Mouse (Mus musculus): ENCODE results near the gene Sf3a2.
A peak's percentile ranks its signal among the peaks of the same experiment; 100 is the strongest.
"Not testable (repeated sequence)": the region's sequence is repeated elsewhere in the genome, so short reads cannot be mapped to it uniquely, and the experiment has no call there.

Sf3a2 gene

GRCm38 (mm10) chr10:80804916-80805315, 6.9 kb downstream of the Sf3a2 start, which contains the start of gene Amh:
Amh (plus strand) TSS chr10:80805243.
- no peak for DNase-seq (ENCODE audit: low spot score in 2 of 2)

DNA sequence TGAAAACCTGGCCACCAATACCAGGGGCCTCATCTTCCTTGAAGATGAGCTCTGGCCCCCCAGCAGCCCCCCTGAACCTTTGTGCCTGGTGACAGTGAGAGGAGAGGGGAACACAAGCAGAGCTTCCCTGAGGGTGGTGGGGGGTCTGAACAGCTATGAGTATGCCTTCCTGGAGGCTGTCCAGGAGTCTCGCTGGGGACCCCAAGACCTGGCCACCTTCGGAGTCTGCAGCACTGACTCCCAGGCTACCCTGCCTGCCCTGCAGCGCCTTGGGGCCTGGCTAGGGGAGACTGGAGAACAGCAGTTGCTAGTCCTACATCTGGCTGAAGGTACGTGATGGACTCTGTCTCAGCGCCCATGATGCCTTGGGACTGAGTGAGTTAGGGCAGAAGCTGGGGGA, 7.3 kb downstream of the Sf3a2 start:
- no peak for DNase-seq (ENCODE audit: low spot score in 2 of 2)

- DNase-seq (ENCODE audit: low spot score in 2 of 2) = peak; percentile 76
These were observed 7.9 kb downstream of the Sf3a2 start for GRCm38 (mm10) chr10:80805925-80806324.

GRCm38 (mm10) chr10:80806341-80807056, 8.5 kb downstream of the Sf3a2 start:
- no peak for DNase-seq (ENCODE audit: low spot score in 2 of 2)

DNA sequence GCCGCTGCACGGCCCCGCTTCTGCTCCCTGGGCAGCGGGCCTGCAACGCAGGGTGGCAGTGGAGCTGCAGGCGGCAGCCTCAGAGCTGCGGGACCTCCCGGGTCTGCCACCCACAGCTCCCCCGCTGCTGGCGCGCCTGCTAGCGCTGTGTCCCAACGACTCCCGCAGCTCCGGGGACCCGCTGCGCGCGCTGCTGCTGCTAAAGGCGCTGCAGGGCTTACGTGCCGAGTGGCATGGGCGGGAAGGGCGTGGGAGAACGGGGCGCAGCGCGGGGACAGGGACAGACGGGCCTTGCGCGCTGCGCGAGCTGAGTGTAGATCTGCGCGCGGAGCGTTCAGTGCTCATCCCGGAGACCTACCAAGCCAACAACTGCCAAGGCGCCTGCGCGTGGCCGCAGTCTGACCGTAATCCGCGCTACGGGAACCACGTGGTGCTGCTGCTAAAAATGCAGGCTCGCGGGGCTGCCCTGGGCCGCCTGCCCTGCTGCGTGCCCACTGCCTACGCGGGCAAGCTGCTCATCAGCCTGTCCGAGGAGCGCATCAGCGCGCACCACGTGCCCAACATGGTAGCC, 9.1 kb downstream of the Sf3a2 start:
- DNase-seq (ENCODE audit: low spot score in 2 of 2) = peak; percentile 89 to 92

- no peak for DNase-seq (ENCODE audit: low spot score in 2 of 2)
These were observed 10.3 kb downstream of the Sf3a2 start for GRCm38 (mm10) chr10:80808099-80808984.

GRCm38 (mm10) chr10:80808985-80809632, 11.1 kb downstream of the Sf3a2 start:
- DNase-seq (ENCODE audit: low spot score in 2 of 2) = peak; percentile 42 to 54

- DNase-seq (ENCODE audit: low spot score in 2 of 2) = no peak
These were observed 12.1 kb downstream of the Sf3a2 start for GRCm38 (mm10) chr10:80810084-80810483.

- no peak for DNase-seq (ENCODE audit: low spot score in 2 of 2)
These were observed 14.5 kb downstream of the Sf3a2 start for GRCm38 (mm10) chr10:80812391-80813041.

DNA sequence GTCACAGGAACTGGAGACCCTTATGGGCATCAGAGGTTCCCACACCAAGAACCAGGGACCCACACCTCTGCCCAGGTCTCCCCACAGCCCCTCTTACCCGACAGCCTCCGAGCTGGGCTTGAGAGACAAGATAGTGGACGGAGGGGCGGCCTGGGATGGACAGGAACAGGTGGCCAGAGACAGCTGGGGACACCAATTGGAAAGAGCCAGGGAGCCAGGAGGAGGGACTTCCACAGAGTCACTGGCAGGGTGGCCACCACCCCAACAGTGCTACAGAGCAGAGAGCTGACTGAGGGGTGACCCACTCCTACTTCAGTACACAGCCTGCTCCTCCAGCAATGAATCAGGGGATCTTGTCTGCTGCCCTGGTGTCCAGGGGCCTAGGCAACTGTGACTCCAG, 15.4 kb downstream of the Sf3a2 start, which contains the start of gene Jsrp1:
Gene Jsrp1, minus strand, starts transcription at position 133 of the 400 bp plus-strand sequence.
- no peak for DNase-seq (ENCODE audit: low spot score in 2 of 2)

DNA sequence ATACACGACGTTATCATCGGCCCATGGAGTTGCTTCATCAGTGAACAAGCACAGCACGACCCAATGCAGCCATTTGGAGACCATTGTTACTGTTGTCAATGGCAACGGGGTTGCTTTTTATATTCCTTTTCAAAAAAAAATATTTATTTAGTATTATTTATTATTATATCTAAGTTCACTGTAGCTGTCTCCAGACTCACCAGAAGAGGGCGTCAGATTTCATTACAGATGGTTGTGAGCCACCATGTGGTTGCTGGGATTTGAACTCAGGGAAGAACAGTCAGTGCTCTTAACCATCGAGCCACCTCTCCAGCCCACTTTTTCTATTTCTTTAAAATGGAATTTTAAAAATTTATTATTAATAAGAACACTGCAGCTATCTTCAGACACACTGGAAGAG, 16.8 kb downstream of the Sf3a2 start:
- DNase-seq (ENCODE audit: low spot score in 2 of 2) = no peak

GRCm38 (mm10) chr10:80816303-80816702, 18.3 kb downstream of the Sf3a2 start:
- not testable (repeated sequence) for DNase-seq (ENCODE audit: low spot score in 2 of 2)

- no peak for DNase-seq (ENCODE audit: low spot score in 2 of 2)
These were observed 19.2 kb downstream of the Sf3a2 start for GRCm38 (mm10) chr10:80817164-80817563.

DNA sequence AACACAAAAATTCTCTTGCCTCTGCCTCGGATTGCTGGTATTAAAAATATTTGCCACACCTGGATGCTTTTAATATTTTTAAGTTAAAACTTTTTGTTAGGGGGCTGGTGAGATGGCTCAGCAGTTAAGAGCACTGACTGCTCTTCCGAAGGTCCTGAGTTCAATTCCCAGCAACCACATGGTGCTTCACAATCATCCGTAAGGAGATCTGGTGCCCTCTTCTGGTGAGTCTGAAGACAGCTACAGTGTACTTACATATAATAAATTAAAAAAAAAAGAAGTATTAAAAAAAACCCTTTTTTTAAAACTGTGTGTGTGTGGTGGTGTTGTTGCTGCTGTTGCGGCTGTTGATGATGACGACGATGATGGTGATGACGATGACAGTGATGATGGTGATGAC, 20.0 kb downstream of the Sf3a2 start:
- DNase-seq (ENCODE audit: low spot score in 2 of 2) = not testable (repeated sequence)

DNA sequence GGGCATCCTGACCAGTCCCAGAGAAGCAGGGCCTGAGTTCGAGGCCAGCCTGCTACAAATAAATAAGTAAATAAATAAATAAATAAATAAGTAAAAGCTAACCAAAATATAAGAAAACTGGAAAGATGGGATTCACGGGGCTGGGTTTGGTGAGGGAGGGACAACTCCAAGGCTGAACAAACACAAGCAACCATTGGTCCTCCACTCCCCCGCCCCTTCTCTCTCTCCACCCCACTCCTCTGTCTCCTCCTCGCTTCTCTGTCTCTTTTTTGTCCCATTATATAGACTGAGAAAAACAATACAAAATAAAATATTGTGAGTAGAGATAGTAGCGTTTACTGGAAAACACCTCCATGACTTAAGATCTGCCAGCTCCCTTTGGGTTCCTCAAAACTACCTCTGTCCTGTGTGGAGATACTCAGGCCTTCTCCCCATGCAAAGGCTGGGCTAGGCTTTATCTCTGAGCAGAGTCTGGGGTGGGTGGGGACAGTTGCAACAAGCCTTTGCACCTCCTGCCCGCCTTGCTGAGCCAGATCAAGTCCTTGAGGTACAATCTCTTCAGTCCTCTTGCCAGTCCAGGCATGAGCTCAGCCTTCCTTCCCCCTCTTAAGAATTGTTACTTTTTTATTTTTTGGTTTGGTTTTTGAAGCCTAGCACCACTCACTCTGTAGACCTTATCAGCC, 20.7 kb downstream of the Sf3a2 start:
- DNase-seq (ENCODE audit: low spot score in 2 of 2) = no peak

GRCm38 (mm10) chr10:80819406-80819805, 21.4 kb downstream of the Sf3a2 start:
- DNase-seq (ENCODE audit: low spot score in 2 of 2) = no peak

DNA sequence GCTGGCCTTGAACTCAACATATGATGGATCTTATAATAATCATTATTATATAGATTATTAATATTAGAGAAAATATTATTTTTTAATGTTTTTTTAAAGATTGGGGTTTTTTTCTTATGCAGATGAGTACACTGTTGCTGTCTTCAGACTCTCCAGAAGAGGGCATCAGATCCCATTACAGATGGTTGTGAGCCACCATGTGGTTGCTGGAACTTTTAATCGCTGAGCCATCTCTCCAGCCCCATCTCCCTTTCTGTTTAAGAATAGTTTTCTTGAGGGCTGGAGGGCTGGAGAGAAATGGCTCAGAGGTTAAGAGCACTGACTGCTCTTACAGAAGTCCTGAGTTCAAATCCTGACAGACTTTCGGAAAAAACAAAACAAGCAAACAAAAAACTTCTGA, 24.0 kb downstream of the Sf3a2 start:
- no peak for DNase-seq (ENCODE audit: low spot score in 2 of 2)

DNA sequence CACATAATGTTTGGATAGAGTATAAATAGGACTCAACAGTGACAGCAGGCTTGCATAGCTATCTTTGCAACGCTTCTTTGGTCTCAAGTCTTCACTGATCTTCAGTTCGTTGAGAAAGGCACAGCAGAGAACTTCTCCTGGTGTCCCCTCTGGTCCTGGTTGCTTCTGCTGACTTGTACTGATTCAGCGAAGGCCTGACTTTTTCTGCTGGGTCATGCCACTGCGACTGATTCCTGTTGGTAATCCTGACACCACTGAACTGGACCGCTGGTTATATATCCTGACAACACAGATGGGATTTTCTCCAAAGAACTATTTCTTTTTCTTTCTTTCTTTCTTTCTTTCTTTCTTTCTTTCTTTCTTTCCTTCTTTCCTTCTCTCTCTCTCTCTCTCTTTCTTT, 24.5 kb downstream of the Sf3a2 start:
- no peak for DNase-seq (ENCODE audit: low spot score in 2 of 2)

DNA sequence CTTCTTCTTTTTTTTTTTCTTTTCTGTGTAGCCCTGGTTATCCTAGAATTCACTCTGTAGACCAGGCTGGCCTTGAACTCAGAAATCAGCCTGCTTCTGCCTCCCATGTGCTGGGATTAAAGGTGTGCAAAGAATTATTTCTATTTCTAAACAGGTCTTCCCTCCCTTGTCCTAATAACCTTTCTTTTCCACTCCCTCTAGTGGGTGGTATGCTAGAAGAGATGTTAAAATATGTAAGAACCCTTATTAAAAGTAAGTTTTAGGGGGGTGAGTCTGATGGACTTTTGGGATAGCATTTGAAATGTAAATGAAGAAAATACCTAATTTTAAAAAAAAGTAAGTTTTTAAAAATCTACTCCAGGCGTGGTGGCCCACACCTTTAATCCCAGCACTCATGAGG, 25.3 kb downstream of the Sf3a2 start:
- DNase-seq (ENCODE audit: low spot score in 2 of 2) = no peak

GRCm38 (mm10) chr10:80823847-80824643, 26.0 kb downstream of the Sf3a2 start:
- DNase-seq (ENCODE audit: low spot score in 2 of 2) = no peak
